Mouse (Mus musculus) adrenal gland, postnatal 36 days (tissue): ENCODE data around the gene Cfap161. TPM values are rescaled to one million over a fixed set of nuclear protein-coding genes. Genes with fewer than 3 reads are reported as not detected.

ENCODE experiments used
- DNase-seq, 2 experiments: peaks; one replicate each; pipeline ENCODE4 v3.0.0; 2021; ENCODE audit warnings: mixed read lengths in 1 of 2
- total RNA-seq, 2 experiments: library from RNA; stranded (reverse); gene quantifications; 2 replicates each; pipeline ENCODE4 v1.2.3; 2021

Cfap161 gene
- total RNA-seq, 2 experiments from 2014 or later = 0.30 to 0.53 TPM

DNA sequence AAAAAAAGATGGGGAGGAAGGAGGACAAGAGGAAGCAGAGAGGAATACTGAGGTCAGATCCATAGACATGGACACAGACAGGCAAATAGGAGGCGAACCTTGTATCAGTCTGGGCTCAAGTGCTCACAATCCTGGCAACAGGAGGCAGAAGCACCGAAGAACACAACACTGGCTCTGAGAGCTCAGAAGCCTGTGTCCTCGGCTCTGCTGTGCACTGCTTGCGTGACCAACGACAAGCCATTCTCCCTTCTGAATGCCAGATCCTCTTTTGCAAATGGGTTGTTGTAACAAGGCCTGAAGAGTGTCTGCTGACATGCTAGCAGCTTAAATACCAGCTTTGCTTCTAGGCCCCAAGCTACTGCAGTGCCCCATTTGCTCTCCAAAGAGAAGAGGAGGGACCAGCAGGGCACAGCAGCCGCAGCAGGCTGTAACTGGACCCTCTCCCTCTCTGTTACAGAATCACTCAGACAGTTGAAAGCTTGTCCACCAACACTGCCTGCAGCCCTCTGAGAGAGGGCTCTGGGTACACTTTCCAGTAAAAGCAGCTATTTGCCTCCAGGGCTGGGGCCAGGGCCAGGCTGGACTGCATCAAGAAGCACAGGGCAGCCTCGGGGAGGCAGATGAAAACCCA lies 54.9 kb downstream of the Cfap161 start:
- DNase-seq = no peak

DNA sequence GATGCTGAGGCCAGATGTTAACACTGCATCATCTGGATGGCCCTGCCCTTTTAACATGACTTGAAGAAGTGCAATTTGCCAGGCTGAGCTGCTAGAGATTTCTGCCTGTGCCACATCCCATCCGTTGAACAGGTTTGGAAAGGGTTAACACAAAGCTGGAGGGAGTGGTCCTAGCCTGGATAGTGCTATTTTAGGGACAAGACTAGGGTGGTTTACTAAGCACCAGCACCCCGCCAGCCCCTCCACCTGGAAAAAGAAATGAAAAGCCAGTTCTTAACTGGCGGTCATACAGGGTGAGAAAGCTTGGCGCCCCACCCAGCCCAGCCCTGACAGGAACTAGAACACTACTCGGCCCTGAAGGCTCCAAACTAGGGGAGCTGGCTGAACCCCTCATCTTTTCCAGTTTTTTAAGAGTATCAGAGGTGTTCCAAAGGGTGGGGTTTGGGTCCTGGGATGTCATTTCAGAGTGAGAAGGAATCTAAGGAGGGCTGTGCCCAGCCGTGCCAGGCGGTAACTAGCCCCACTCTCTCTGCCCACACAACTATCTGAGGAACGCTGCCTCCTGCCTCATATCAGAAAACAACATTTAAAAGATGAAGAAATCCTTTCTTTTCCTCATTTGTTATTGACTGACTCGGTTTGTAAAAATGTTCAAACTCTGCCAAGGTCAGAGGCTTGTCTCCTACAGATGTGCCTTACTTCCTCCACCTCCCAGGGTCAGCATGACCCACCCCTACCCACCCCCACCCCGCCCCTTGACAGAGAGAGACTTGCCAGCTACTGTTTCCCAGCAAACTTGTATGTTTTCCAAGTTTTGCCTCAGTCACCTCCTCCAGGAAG lies 55.8 kb downstream of the Cfap161 start:
- no peak for DNase-seq

DNA sequence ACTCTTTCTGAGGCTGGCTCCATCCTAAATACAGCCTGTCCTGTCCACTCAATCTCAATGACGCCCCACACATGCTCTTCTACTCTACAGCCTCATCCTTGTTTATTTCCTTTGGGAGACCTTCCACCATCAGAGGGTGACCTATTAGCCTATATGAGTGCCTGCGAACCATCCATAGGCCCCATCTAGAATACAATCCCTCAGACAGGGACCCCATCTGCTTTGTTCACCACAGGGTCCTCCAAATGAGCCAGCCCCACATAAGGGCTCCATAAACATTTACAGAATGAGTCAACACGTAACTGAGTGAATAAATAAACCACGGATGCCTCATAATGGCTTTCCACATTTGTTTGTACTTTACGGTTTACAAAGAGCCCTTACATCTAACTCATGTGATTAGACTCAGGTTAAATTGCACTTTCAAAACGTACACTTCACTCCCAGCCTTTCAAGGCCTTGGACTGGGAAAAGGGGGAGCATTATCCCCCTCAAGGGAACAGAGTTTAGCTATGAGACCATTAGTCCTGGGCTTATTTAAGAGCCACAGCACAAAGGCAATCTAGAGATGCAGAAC lies 56.7 kb downstream of the Cfap161 start:
- no peak for DNase-seq

DNA sequence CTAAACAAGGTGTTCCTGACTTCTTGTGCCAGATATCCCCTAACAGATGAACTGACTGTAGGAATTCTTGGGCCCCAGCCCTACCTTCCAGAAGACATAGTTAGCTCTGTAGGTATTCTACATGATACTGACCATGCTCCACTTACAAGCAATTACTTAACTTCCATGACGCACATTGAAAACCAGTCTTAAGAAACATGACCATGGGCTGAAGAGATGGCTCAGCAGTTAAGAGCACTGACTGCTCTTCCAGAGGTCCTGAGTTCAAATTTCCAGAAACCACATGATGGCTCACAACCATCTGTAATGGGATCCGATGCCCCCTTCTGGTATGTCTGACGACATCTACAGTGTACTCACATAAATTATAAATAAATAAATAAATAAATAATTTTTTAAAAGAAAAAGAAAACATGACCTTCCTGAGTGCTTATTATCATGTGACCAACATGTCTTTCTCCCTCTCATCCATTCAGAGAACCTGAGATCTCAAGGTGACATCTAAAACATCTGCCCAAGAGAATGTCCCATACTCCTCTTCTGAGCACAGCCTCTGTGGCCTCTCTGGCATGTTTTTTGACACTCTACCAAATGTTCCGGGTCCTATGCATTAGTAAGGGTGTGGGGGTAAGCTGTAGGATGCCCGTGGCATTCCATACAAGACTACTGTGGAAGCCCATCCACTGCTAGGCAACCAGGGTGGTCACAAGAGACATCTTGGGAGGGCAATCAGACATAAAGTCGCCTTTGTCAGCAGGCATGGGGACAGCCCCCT lies 58.2 kb downstream of the Cfap161 start:
- no peak for DNase-seq

DNA sequence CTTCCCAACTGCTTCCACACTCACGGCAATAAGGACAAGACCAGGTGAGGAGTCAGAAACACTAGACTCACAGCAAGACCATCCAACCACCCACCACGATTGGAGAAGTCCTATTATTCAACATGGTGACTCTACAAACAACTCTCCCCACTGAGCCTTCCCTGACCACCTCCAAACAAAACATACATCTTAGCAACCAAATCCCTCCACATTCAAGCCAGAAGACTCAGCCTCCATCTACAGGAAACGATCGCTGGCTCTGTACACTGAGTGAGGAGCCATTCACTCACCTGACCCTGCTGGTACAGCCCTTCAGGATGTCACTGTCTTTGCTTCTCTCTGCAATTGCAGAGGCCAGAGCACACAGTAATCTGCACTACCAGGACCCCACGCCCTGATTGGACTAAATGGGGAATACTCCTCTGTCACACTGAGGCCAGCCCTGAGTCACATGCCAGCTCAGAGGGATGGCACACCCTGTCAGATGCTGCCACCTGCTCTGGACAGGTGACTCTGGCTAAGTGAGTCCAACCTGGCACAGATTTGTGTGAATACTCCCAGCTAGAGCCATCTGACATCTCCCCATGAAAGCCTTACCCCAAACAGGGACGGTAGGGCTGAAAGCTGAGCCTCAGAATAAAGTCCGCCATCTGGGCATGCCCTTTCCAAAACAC lies 59.4 kb downstream of the Cfap161 start:
- DNase-seq = no peak

DNA sequence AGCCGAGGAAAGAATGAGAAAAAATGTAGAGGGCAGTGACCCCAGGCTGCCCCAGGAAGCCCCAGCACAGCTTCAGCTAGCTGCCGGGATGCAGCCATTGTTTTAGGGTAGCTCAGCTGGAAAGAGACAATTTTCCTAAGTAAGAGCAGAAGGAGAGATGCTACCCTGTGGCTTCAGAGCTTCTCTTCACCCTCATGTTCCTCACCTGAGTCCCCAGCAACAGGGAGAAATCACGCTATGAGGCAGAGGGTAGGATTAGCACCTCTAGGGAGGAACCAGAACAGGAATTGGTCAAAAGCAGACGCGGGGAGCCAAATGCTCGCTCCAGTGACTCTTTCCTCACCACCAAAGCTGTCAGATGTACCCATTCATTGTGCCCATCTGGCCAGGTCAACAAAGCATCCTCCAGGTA lies 60.0 kb downstream of the Cfap161 start:
- DNase-seq = no peak

DNA sequence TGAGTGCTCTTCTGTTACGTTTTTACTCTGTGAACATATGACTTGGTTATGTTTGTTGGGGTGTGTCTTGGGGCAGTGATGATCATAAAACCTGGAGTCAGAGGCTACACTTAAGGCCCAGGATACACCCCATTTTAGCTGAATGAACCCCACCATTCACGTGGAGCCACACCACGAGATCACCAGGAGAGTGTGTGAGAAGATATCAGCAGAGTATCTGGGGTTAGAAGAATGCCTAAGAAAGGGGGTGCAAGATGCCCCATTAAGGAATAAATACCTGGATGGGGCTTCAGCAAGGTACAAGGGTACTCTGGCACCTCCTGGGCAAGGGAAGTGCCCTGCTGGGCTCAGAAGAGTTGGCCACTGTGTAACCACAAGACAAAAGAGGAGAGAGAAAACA lies 60.4 kb downstream of the Cfap161 start:
- DNase-seq = no peak

DNA sequence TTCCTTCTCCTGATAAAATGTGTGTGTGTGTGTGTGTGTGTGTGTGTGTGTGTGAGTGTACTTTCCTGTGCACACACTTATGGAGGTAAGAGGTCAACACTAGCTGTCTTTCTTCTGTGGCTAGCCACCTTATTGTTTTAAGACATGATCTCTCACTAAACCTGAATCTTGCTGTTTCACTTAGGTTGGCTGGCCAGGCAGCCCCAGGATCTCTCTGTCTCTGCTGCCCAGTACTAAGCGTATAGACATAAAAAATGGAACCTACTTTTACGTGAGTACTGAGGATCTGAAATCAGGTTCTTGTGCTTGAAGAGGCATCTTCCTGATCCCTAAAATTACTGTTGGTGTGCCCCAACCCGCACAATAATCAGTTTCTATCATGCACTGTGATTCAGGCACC lies 61.9 kb downstream of the Cfap161 start:
- DNase-seq = no peak

DNA sequence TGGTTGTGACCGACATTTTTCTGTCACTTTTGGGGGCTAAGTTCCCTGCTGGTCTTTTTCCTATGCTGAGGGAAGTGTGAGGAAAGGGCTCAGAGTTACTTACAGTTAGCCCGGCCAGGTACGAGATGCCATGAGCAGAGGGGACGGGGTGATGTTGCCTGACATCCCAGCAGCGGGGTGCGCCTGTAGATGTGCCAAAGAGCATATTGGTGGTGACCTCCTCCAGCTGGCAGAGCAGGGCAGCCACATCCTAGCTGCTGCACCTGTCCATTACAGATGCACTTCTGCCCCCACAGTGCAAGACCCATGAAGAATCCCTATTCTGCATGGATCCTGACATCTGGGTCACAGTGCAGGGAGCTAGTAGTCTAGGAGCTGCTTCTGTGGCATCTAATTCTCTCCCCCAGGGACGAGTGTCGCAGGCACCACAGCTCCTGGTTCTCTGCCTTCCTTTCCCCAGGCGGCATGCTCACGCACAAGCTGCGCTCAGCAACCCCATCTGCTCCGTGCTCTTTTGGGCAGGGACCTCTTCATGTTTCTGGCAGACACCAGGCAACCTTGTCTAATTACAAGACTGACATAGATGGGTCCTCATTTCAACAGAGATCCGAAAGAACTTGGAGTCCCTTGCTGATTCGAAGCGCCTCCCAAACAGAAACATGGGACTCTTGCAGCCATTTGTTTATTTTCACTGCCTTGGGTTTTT lies 62.6 kb downstream of the Cfap161 start:
- no peak for DNase-seq

DNA sequence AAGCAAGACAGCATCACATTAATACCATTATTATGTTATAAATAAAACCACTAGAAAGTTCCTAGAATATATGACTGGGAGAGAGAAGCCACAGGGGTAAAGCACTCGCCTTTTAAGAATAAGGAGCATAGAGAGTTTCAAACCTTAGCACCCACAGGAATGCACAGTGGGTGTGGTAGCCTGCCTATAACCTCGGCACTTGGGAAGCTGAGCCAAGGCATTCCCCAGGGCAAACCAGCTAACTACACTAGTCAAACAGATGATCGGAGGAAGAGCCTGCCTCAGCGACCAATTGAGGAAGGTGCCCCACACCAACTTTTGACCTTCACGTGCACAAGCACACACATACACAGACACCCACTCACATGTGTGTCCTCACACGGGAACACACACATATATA lies 63.4 kb downstream of the Cfap161 start:
- no peak for DNase-seq

DNA sequence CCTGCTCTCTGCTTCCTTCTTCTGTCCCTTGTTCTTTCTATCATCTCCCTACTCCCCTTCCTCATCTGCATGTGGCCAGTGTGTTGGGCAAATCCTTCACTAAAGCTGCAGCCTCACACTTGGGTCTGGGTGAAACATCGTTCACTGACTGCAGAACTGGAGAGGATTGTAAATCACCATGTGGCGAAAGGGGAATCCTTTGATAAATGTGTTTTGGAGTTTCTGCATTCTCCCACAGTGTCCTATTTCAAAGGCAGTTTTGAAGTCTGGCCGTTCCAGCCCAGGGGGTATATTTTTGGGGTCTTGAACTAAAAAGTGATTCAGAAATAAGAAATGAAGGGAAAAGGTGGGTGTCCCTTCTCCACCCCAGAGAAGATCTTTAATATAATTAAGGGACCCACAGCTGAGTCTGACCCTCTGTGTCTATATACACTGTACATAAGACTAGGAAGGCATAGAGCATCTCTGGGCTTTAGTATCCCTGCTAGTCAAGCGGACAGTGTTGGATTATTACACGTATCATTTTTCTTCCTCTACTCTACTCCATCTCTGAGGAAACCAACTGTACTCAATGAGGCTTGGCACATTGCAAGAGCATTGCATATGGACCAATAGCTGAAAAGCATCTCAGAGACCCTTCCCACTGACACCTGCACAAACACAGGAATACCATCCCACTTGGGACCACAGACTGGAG lies 67.6 kb downstream of the Cfap161 start:
- DNase-seq = no peak

DNA sequence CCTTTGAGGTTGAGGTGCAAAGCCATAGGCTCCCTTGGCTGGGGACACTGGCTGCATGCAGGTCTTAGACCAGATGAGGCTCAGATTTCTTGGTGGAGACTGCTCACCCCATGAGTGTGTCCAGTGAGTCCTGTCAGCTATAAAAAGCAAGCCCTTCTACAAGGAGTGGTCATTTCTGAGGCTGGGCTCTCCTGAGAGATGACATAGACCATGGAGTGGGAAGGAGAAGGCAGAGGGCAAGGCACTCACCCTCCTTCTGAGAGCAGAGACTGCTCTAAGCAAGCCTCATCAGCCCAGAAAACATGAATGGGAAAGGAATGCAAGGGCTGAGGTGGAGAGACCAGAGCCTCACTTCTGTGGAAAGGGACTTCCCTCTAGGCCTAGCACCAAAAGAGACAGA lies 68.9 kb downstream of the Cfap161 start:
- DNase-seq = no peak

DNA sequence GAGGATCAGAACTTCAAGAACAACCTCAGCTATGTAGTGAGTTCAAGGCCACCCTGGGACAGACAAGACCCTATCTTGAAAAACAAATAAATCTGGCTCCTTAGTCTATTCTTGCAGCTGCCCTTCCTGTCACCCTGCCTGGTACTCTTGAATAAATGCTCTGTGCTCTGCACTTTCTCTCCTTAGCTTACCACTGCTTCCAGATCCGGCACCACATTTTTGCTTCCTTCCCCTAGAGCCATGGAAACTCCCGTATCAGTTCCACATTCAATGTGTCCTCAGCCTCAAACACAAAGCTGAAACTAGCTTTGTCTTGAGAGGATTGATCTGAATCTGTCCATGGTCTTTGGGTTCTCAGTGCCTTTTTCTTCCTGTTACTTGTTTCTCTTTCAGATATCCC lies 70.1 kb downstream of the Cfap161 start:
- DNase-seq = no peak

Other genes with a start within 250 kb of the Cfap161 start
- under 1 TPM; 0.07 to 0.36 TPM for gene Tmc3, start 210.0 kb downstream of the Cfap161 start, total RNA-seq
- 10 to 100 TPM; 21.2 to 32.8 TPM for gene Stard5, start 162.9 kb downstream of the Cfap161 start, total RNA-seq
- 1 to 10 TPM; 3.5 to 4.7 TPM for gene Il16, start 49.2 kb downstream of the Cfap161 start, total RNA-seq
- gene Tlnrd1, start 89.4 kb upstream of the Cfap161 start, total RNA-seq = 10 to 100 TPM; 17.4 to 19.3 TPM
- 100 to 1,000 TPM; 105 to 110 TPM for gene Mesd, start 89.6 kb upstream of the Cfap161 start, total RNA-seq